Mouse (Mus musculus): Measurements from ENCODE around the gene Gkap1. TPM values are rescaled to one million over a fixed set of nuclear protein-coding genes. Genes with fewer than 3 reads are reported as not detected.

Gkap1 gene
- total RNA-seq, 1 experiment = 17.5 TPM

GRCm38 (mm10) chr13:58276256-58276655 is 757 bp upstream of the Gkap1 start:
- H3K36me3 ChIP-seq (ENCODE audit: control insufficient read depth, insufficient read depth, low read length, poor library complexity, severe bottlenecking) = no peaks in the 10 kb centered on the region
- no peak overlapping the region for H3K4me3 ChIP-seq (ENCODE audit: insufficient read depth in 1 of 2, low read depth in 1 of 2, low read length in 2 of 2, poor library complexity in 1 of 2, severe bottlenecking in 1 of 2)
- no peak overlapping the region for H3K27ac ChIP-seq (ENCODE audit: insufficient read depth, low read depth, low read length, poor library complexity, severe bottlenecking)

GRCm38 (mm10) chr13:58275076-58275475 is 423 bp downstream of the Gkap1 start:
- no peak for TF ChIP-seq ZC3H11A (IDR thresholded peaks at IDR 0.05; ENCODE audit: borderline replicate concordance, low read depth, low read length)
- TF ChIP-seq MAFK (IDR thresholded peaks at IDR 0.05; ENCODE audit: insufficient read depth, low read depth, low read length) = no peak
- no peak for TF ChIP-seq ZNF384 (IDR thresholded peaks at IDR 0.05; ENCODE audit: low read depth, low read length)
- no peak for TF ChIP-seq HCFC1 (IDR thresholded peaks at IDR 0.05; ENCODE audit: borderline replicate concordance, insufficient read depth, low read length)
- no peak for TF ChIP-seq CHD2 (IDR thresholded peaks at IDR 0.05; ENCODE audit: low read depth, low read length)
- Histone ChIP-seq H3K36me3 (ENCODE audit: control insufficient read depth, insufficient read depth, low read length, poor library complexity, severe bottlenecking) (no peaks in the 10 kb centered on the region), H3K9ac (ENCODE audit: insufficient read depth, low read depth, low read length, poor library complexity, severe bottlenecking) (0 out of 2 replicates have a peak overlapping the region, but pooled peaks have one; percentile 84), H3K4me3 (ENCODE audit: insufficient read depth in 1 of 2, low read depth in 1 of 2, low read length in 2 of 2, poor library complexity in 1 of 2, severe bottlenecking in 1 of 2) (peak overlapping the region; percentile 86 to 97), H3K27ac (ENCODE audit: insufficient read depth, low read depth, low read length, poor library complexity, severe bottlenecking) (no peak overlapping the region), H3K9me3 (ENCODE audit: control insufficient read depth, insufficient read depth, low read depth, low read length) (no peaks in the 10 kb centered on the region), H3K4me1 (ENCODE audit: control insufficient read depth in 2 of 2, insufficient read depth in 2 of 2, low read length in 2 of 2, poor library complexity in 1 of 2) (peaks cover 0 to 4% of the 10 kb centered on the region in 2 experiments; a peak in 1 of 4 replicates)
- no peak for DNase-seq (ENCODE audit: low read depth, low spot score)
- in situ Hi-C loops (cut with MboI; ENCODE audit: low sequenced_read_pairs in 2 of 2, unreplicated experiment in 2 of 2) = loop anchor here in 1 of 2 experiments (25.0 kb wide), 1 partner anchor 262 kb away; no protein-coding TSS in a partner anchor

More at GRCm38 (mm10) chr13:58276256-58276655, 757 bp upstream of the Gkap1 start:
- in situ Hi-C loops (cut with MboI; ENCODE audit: low sequenced_read_pairs in 2 of 2, unreplicated experiment in 2 of 2) = loop anchor here in 1 of 2 experiments (25.0 kb wide), 1 partner anchor 261 kb away; no protein-coding TSS in a partner anchor
- H3K4me1 ChIP-seq (ENCODE audit: control insufficient read depth in 2 of 2, insufficient read depth in 2 of 2, low read length in 2 of 2, poor library complexity in 1 of 2) = peaks cover 0 to 8% of the 10 kb centered on the region in 2 experiments; a peak in 2 of 4 replicates
- no peak for DNase-seq (ENCODE audit: low read depth, low spot score)
- no peak for TF ChIP-seq HCFC1 (IDR thresholded peaks at IDR 0.05; ENCODE audit: borderline replicate concordance, insufficient read depth, low read length)
- TF ChIP-seq MAFK (IDR thresholded peaks at IDR 0.05; ENCODE audit: insufficient read depth, low read depth, low read length) = no peak
- no peak for TF ChIP-seq CHD2 (IDR thresholded peaks at IDR 0.05; ENCODE audit: low read depth, low read length)
- no peak for TF ChIP-seq ZC3H11A (IDR thresholded peaks at IDR 0.05; ENCODE audit: borderline replicate concordance, low read depth, low read length)
- no peak for TF ChIP-seq ZNF384 (IDR thresholded peaks at IDR 0.05; ENCODE audit: low read depth, low read length)
- H3K9me3 ChIP-seq (ENCODE audit: control insufficient read depth, insufficient read depth, low read depth, low read length) = no peaks in the 10 kb centered on the region
- no peak overlapping the region for H3K9ac ChIP-seq (ENCODE audit: insufficient read depth, low read depth, low read length, poor library complexity, severe bottlenecking)

- Histone ChIP-seq H3K4me3 (ENCODE audit: insufficient read depth in 1 of 2, low read depth in 1 of 2, low read length in 2 of 2, poor library complexity in 1 of 2, severe bottlenecking in 1 of 2) (peak overlapping the region; percentile 86 to 97), H3K4me1 (ENCODE audit: control insufficient read depth in 2 of 2, insufficient read depth in 2 of 2, low read length in 2 of 2, poor library complexity in 1 of 2) (peaks cover 0 to 4% of the 10 kb centered on the region in 2 experiments; a peak in 1 of 4 replicates), H3K36me3 (ENCODE audit: control insufficient read depth, insufficient read depth, low read length, poor library complexity, severe bottlenecking) (no peaks in the 10 kb centered on the region), H3K9ac (ENCODE audit: insufficient read depth, low read depth, low read length, poor library complexity, severe bottlenecking) (peak overlapping the region; percentile 84), H3K9me3 (ENCODE audit: control insufficient read depth, insufficient read depth, low read depth, low read length) (no peaks in the 10 kb centered on the region), H3K27ac (ENCODE audit: insufficient read depth, low read depth, low read length, poor library complexity, severe bottlenecking) (no peak overlapping the region)
- no peak for DNase-seq (ENCODE audit: low read depth, low spot score)
- in situ Hi-C loops (cut with MboI; ENCODE audit: low sequenced_read_pairs in 2 of 2, unreplicated experiment in 2 of 2) = no loop called here
- TF ChIP-seq CHD2 (IDR thresholded peaks at IDR 0.05; ENCODE audit: low read depth, low read length) = no peak
- TF ChIP-seq HCFC1 (IDR thresholded peaks at IDR 0.05; ENCODE audit: borderline replicate concordance, insufficient read depth, low read length) = no peak
- no peak for TF ChIP-seq ZNF384 (IDR thresholded peaks at IDR 0.05; ENCODE audit: low read depth, low read length)
- no peak for TF ChIP-seq MAFK (IDR thresholded peaks at IDR 0.05; ENCODE audit: insufficient read depth, low read depth, low read length)
- no peak for TF ChIP-seq ZC3H11A (IDR thresholded peaks at IDR 0.05; ENCODE audit: borderline replicate concordance, low read depth, low read length)
These were observed 1.1 kb downstream of the Gkap1 start for GRCm38 (mm10) chr13:58274259-58274991.

GRCm38 (mm10) chr13:58273411-58274258 is 1.9 kb downstream of the Gkap1 start:
- H3K4me3 ChIP-seq (ENCODE audit: insufficient read depth in 1 of 2, low read depth in 1 of 2, low read length in 2 of 2, poor library complexity in 1 of 2, severe bottlenecking in 1 of 2) = peak overlapping the region; percentile 86 to 97
- peaks cover 0 to 4% of the 10 kb centered on the region in 2 experiments; a peak in 1 of 4 replicates for H3K4me1 ChIP-seq (ENCODE audit: control insufficient read depth in 2 of 2, insufficient read depth in 2 of 2, low read length in 2 of 2, poor library complexity in 1 of 2)
- H3K9ac ChIP-seq (ENCODE audit: insufficient read depth, low read depth, low read length, poor library complexity, severe bottlenecking) = peak overlapping the region; percentile 84
- no peak for DNase-seq (ENCODE audit: low read depth, low spot score)
- no peaks in the 10 kb centered on the region for H3K36me3 ChIP-seq (ENCODE audit: control insufficient read depth, insufficient read depth, low read length, poor library complexity, severe bottlenecking)
- in situ Hi-C loops (cut with MboI; ENCODE audit: low sequenced_read_pairs in 2 of 2, unreplicated experiment in 2 of 2) = no loop called here
- no peaks in the 10 kb centered on the region for H3K9me3 ChIP-seq (ENCODE audit: control insufficient read depth, insufficient read depth, low read depth, low read length)
- TF ChIP-seq CHD2 (IDR thresholded peaks at IDR 0.05; ENCODE audit: low read depth, low read length) = no peak
- no peak for TF ChIP-seq HCFC1 (IDR thresholded peaks at IDR 0.05; ENCODE audit: borderline replicate concordance, insufficient read depth, low read length)
- no peak for TF ChIP-seq ZC3H11A (IDR thresholded peaks at IDR 0.05; ENCODE audit: borderline replicate concordance, low read depth, low read length)
- TF ChIP-seq ZNF384 (IDR thresholded peaks at IDR 0.05; ENCODE audit: low read depth, low read length) = no peak
- no peak for TF ChIP-seq MAFK (IDR thresholded peaks at IDR 0.05; ENCODE audit: insufficient read depth, low read depth, low read length)
- no peak overlapping the region for H3K27ac ChIP-seq (ENCODE audit: insufficient read depth, low read depth, low read length, poor library complexity, severe bottlenecking)
